Mouse (Mus musculus): Measurements from ENCODE around the gene Elac2. TPM values are rescaled to one million over a fixed set of nuclear protein-coding genes. Genes with fewer than 3 reads are reported as not detected.

The Elac2 gene
- 34.1 and 37.3 TPM in 2 replicates for polyA plus RNA-seq (2016; fragmentation: Nextera tagmentation; extraction: Ambion mirVana)

GRCm38 (mm10) chr11:64978720-64979488 is at the start of gene Elac2:
Gene Elac2, plus strand, starts transcription at chr11:64979038.
- Histone ChIP-seq H3K9me3 (no peaks in the 10 kb centered on the region), H3K4me1 (replicated peaks) (peaks cover 15% of the 10 kb centered on the region), H3K27ac (no peak within 1 kb of the TSS), H3K4me2 (peak within 1 kb of the TSS; percentile 88), H3K4me3 (replicated peaks) (peak within 1 kb of the TSS; percentile 88), H3K36me3 (peaks cover 32% of the 10 kb centered on the region), H3K9ac (replicated peaks) (peak within 1 kb of the TSS; percentile 72), H3K27me3 (peaks cover 3% of the 10 kb centered on the region; the same call in 1 of the 2 replicates)
- ATAC-seq (ENCODE audit: insufficient number of reproducible peaks, insufficient read depth, low FRiP score, low TSS enrichment, low read depth), result peak; percentile 99
- WGBS, result under 1% methylated on average over 65 of the region's 65 CpGs

- WGBS, result 94% methylated on average over 2 of the region's 2 CpGs
- Histone ChIP-seq H3K36me3 (no peaks in the 10 kb centered on the region), H3K4me2 (no peak overlapping the region), H3K4me3 (replicated peaks) (no peak overlapping the region), H3K4me1 (replicated peaks) (peaks cover 7% of the 10 kb centered on the region), H3K27me3 (peaks cover 5% of the 10 kb centered on the region; the same call in 1 of the 2 replicates), H3K9ac (replicated peaks) (no peak overlapping the region), H3K27ac (no peak overlapping the region), H3K9me3 (no peaks in the 10 kb centered on the region)
- no peak for ATAC-seq (ENCODE audit: insufficient number of reproducible peaks, insufficient read depth, low FRiP score, low TSS enrichment, low read depth)
These were observed 49.7 kb upstream of the Elac2 start for GRCm38 (mm10) chr11:64929130-64929529.

GRCm38 (mm10) chr11:64931060-64931770 is 47.6 kb upstream of the Elac2 start:
- Histone ChIP-seq H3K4me3 (replicated peaks) (no peak overlapping the region), H3K4me2 (peak overlapping the region; percentile 13; the same call in 1 of the 2 replicates), H3K9me3 (no peaks in the 10 kb centered on the region), H3K27me3 (peaks cover 3% of the 10 kb centered on the region; the same call in 1 of the 2 replicates), H3K9ac (replicated peaks) (no peak overlapping the region), H3K4me1 (replicated peaks) (peaks cover 7% of the 10 kb centered on the region), H3K36me3 (no peaks in the 10 kb centered on the region), H3K27ac (no peak overlapping the region)
- ATAC-seq (ENCODE audit: insufficient number of reproducible peaks, insufficient read depth, low FRiP score, low TSS enrichment, low read depth), result no peak
- 43% methylated on average over 11 of the region's 11 CpGs for WGBS

GRCm38 (mm10) chr11:64937226-64937625 is 41.6 kb upstream of the Elac2 start:
- Histone ChIP-seq H3K9ac (replicated peaks) (no peak overlapping the region), H3K4me2 (no peak overlapping the region), H3K27ac (no peak overlapping the region), H3K36me3 (no peaks in the 10 kb centered on the region), H3K4me3 (replicated peaks) (no peak overlapping the region), H3K4me1 (replicated peaks) (peaks cover 4% of the 10 kb centered on the region; the same call in 1 of the 2 replicates), H3K9me3 (no peaks in the 10 kb centered on the region), H3K27me3 (no peaks in the 10 kb centered on the region)
- WGBS, result 77% methylated on average over 2 of the region's 2 CpGs
- ATAC-seq (ENCODE audit: insufficient number of reproducible peaks, insufficient read depth, low FRiP score, low TSS enrichment, low read depth), result no peak

- Histone ChIP-seq H3K4me3 (replicated peaks) (no peak overlapping the region), H3K9me3 (no peaks in the 10 kb centered on the region), H3K36me3 (no peaks in the 10 kb centered on the region), H3K27ac (no peak overlapping the region), H3K9ac (replicated peaks) (no peak overlapping the region), H3K4me2 (no peak overlapping the region), H3K27me3 (no peaks in the 10 kb centered on the region), H3K4me1 (replicated peaks) (peaks cover 4% of the 10 kb centered on the region; the same call in 1 of the 2 replicates)
- ATAC-seq (ENCODE audit: insufficient number of reproducible peaks, insufficient read depth, low FRiP score, low TSS enrichment, low read depth), result no peak
- 92% methylated on average over 2 of the region's 2 CpGs for WGBS
These were observed 37.6 kb upstream of the Elac2 start for GRCm38 (mm10) chr11:64941193-64941592.

DNA sequence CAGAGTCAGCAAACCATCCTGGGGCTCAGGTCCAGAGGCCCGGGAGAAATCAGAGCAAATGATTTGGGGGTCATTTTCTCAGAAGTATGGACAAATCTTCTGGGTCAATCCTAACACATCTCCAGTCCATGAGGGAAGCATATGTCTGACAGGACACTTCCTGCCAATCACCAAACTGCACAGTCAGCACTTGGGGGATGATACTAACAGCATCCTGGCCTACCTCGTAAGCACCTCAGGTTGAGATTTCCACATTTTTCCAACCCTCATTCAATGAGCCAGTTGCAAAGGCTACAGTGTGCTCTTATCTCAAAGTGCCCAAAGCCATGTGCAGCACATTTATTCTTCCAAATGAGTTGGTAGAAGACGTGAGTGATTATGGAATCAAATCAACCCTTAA is 29.1 kb upstream of the Elac2 start:
- 73% methylated on average over 3 of the region's 3 CpGs for WGBS

GRCm38 (mm10) chr11:64956962-64957729 is 21.7 kb upstream of the Elac2 start:
- H3K9me3 ChIP-seq, result no peaks in the 10 kb centered on the region
- peaks cover 10% of the 10 kb centered on the region; the same call in 1 of the 2 replicates for H3K27me3 ChIP-seq
- H3K27ac ChIP-seq, result peak overlapping the region; percentile 59; the same call in 1 of the 2 replicates
- peak overlapping the region; percentile 46 for H3K4me2 ChIP-seq
- no peak overlapping the region for H3K9ac ChIP-seq (replicated peaks)
- 5% methylated on average over 16 of the region's 16 CpGs for WGBS
- ATAC-seq (ENCODE audit: insufficient number of reproducible peaks, insufficient read depth, low FRiP score, low TSS enrichment, low read depth), result 0 out of 2 replicates have a peak, but pooled peaks have one; percentile 40
- H3K36me3 ChIP-seq, result no peaks in the 10 kb centered on the region
- H3K4me1 ChIP-seq (replicated peaks), result peaks cover 59% of the 10 kb centered on the region
- H3K4me3 ChIP-seq (replicated peaks), result 0 out of 2 replicates have a peak overlapping the region, but pooled peaks have one; percentile 3

More for the DNA sequence above, 29.1 kb upstream of the Elac2 start:
- H3K9me3 ChIP-seq, result no peaks in the 10 kb centered on the region
- H3K27ac ChIP-seq, result no peak overlapping the region
- no peak overlapping the region for H3K9ac ChIP-seq (replicated peaks)
- peaks cover 4% of the 10 kb centered on the region; the same call in 1 of the 2 replicates for H3K27me3 ChIP-seq
- no peak for ATAC-seq (ENCODE audit: insufficient number of reproducible peaks, insufficient read depth, low FRiP score, low TSS enrichment, low read depth)
- H3K4me1 ChIP-seq (replicated peaks), result peaks cover 13% of the 10 kb centered on the region
- no peak overlapping the region for H3K4me2 ChIP-seq
- no peaks in the 10 kb centered on the region for H3K36me3 ChIP-seq
- no peak overlapping the region for H3K4me3 ChIP-seq (replicated peaks)

- Histone ChIP-seq H3K9ac (replicated peaks) (no peak overlapping the region), H3K9me3 (no peaks in the 10 kb centered on the region), H3K4me3 (replicated peaks) (no peak overlapping the region), H3K27ac (no peak overlapping the region), H3K4me2 (no peak overlapping the region), H3K27me3 (peaks cover 16% of the 10 kb centered on the region; the same call in 1 of the 2 replicates), H3K36me3 (no peaks in the 10 kb centered on the region), H3K4me1 (replicated peaks) (peaks cover 54% of the 10 kb centered on the region)
- no peak for ATAC-seq (ENCODE audit: insufficient number of reproducible peaks, insufficient read depth, low FRiP score, low TSS enrichment, low read depth)
- WGBS, result 91% methylated on average over 2 of the region's 2 CpGs
These were observed 16.2 kb upstream of the Elac2 start for GRCm38 (mm10) chr11:64962629-64963028.

DNA sequence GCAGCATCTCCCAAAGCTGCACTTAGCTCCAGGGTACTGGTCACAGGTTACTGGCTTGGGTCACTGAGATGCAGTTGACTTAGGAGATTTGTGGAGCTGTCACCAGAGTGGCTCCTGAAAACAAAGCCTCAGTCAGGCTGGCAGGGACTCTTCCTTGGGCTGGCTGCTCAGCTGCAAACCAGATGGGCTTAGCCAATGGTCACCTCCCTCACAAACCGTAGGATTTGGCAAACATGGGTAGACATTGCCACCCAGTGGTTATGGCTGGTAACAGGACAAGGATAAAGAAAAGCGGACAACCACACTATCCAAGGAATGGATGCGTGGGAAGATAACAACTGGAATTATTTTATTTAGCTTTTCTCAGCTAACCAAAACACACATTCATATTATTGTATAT is 10.3 kb upstream of the Elac2 start:
- peak overlapping the region; percentile 62 for H3K27ac ChIP-seq
- peaks cover 24% of the 10 kb centered on the region; the same call in 1 of the 2 replicates for H3K27me3 ChIP-seq
- H3K4me1 ChIP-seq (replicated peaks), result peaks cover 50% of the 10 kb centered on the region
- H3K4me3 ChIP-seq (replicated peaks), result no peak overlapping the region
- no peaks in the 10 kb centered on the region for H3K9me3 ChIP-seq
- H3K4me2 ChIP-seq, result peak overlapping the region; percentile 8; the same call in 1 of the 2 replicates
- peak; percentile 88 for ATAC-seq (ENCODE audit: insufficient number of reproducible peaks, insufficient read depth, low FRiP score, low TSS enrichment, low read depth)
- H3K9ac ChIP-seq (replicated peaks), result no peak overlapping the region
- H3K36me3 ChIP-seq, result no peaks in the 10 kb centered on the region
- WGBS, result 6% methylated on average over 3 of the region's 3 CpGs

DNA sequence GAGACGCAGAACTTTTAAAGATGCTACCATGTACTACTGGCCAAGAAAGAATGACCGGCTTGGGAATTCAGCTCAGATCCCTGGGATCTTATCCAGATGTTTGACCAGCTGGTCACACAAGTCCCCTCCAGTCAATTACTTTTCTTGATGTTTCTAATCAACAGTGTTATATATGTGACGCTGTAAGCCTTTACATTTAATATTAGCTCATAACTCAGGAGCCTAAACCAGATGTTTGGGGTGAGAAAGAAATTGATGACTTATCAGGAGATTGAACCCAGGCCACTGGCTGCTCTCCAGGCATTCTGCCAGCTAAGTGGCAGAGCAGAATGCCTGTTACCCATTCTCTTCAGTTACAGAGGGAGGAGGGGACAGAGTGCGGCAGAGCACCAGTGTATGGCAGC is 9.9 kb upstream of the Elac2 start:
- 22% methylated on average over 4 of the region's 4 CpGs for WGBS
- Histone ChIP-seq H3K27ac (no peak overlapping the region), H3K9ac (replicated peaks) (no peak overlapping the region), H3K4me3 (replicated peaks) (no peak overlapping the region), H3K4me1 (replicated peaks) (peaks cover 46% of the 10 kb centered on the region), H3K36me3 (no peaks in the 10 kb centered on the region), H3K9me3 (no peaks in the 10 kb centered on the region), H3K4me2 (no peak overlapping the region), H3K27me3 (peaks cover 24% of the 10 kb centered on the region; the same call in 1 of the 2 replicates)
- ATAC-seq (ENCODE audit: insufficient number of reproducible peaks, insufficient read depth, low FRiP score, low TSS enrichment, low read depth), result peak; percentile 60
